In genomic region chr10:24487915-24488314, GRCm38 (mm10) we compare ENCODE assay signal across 14 mouse cellular contexts.
"Had no signal": no experiment of that assay in that cellular context is flagged by ENCODE, and none has a peak within 500 bp of the region (broad histone marks: within the 10 kb centered on the region; RNA-seq: fewer than 3 reads in every experiment).

No protein-coding gene starts in this region.

- H3K4me3 ChIP-seq: megakaryocyte, embryonic 14.5 days; midbrain, embryonic 13.5 days; midbrain, embryonic 15.5 days; neural tube, embryonic 12.5 days; stomach, embryonic 15.5 days had no signal

- H3K27ac ChIP-seq: liver, embryonic 14.5 days; macrophage; midbrain, embryonic 13.5 days; midbrain, embryonic 15.5 days; neural tube, embryonic 12.5 days; stomach, embryonic 15.5 days; stomach, postnatal 0 days had no signal

- ATAC-seq: midbrain, embryonic 13.5 days; midbrain, embryonic 15.5 days had no signal

- H3K4me1 ChIP-seq: megakaryocyte, embryonic 14.5 days; midbrain, embryonic 15.5 days; neural tube, embryonic 12.5 days; stomach, embryonic 15.5 days had no signal

- H3K9me3 ChIP-seq: megakaryocyte, embryonic 14.5 days; midbrain, embryonic 13.5 days; midbrain, embryonic 15.5 days; neural tube, embryonic 12.5 days; stomach, embryonic 15.5 days had no signal

- H3K9ac ChIP-seq: liver, embryonic 14.5 days; midbrain, embryonic 13.5 days; midbrain, embryonic 15.5 days; neural tube, embryonic 12.5 days; stomach, embryonic 15.5 days had no signal

- H3K4me2 ChIP-seq: liver, embryonic 11.5 days; midbrain, embryonic 11.5 days; midbrain, embryonic 13.5 days; midbrain, embryonic 15.5 days; neural tube, embryonic 12.5 days; stomach, embryonic 15.5 days had no signal

- DNase-seq: right cerebral cortex, postnatal 14 days; thymus, adult 2 months; thymus, postnatal 25 days; thymus, postnatal 4 days had no signal

- H3K27me3 ChIP-seq: megakaryocyte, embryonic 14.5 days; midbrain, embryonic 13.5 days; midbrain, embryonic 15.5 days; neural tube, embryonic 12.5 days; stomach, embryonic 15.5 days had no signal

- H3K36me3 ChIP-seq: midbrain, embryonic 13.5 days; midbrain, embryonic 15.5 days; neural tube, embryonic 12.5 days; stomach, embryonic 15.5 days had no signal
